Mouse (Mus musculus): ENCODE measurements around the gene Ntrk2.

GRCm38 (mm10) chr13:58886108-58886507 is 79.7 kb downstream of the Ntrk2 start:
- no peak for TF ChIP-seq GATA1 (IDR thresholded peaks at IDR 0.05; ENCODE audit: borderline replicate concordance, low read length)
- no peak for TF ChIP-seq POLR2AphosphoS5 (IDR thresholded peaks at IDR 0.05; ENCODE audit: insufficient replicate concordance, low read depth, low read length)
- no peak for TF ChIP-seq TAL1 (conservative IDR thresholded peaks at IDR 0.05; ENCODE audit: low read depth, low read length)
- TF ChIP-seq CTCF (IDR thresholded peaks at IDR 0.05; ENCODE audit: low read depth, low read length): no peak
